Mouse (Mus musculus) liver, adult (tissue): Measurements from ENCODE around the gene Iqgap1.

ENCODE experiments used
- GATA4 ChIP-seq: IDR thresholded peaks from 2 replicates; pipeline ENCODE4 v1.6.1; 2014; ENCODE audit warnings: mild to moderate bottlenecking, low read length; ENCODE audit not compliant: insufficient replicate concordance

The Iqgap1 gene

GRCm38 (mm10) chr7:80688556-80689220, 137.1 kb downstream of the Iqgap1 start, which contains the start of gene Crtc3:
Gene Crtc3 (minus strand): TSS chr7:80688877.
- no peak for TF ChIP-seq GATA4

GRCm38 (mm10) chr7:80687721-80688555, 137.8 kb downstream of the Iqgap1 start:
- TF ChIP-seq GATA4 = no peak

GRCm38 (mm10) chr7:80685639-80686038, 140.1 kb downstream of the Iqgap1 start:
- TF ChIP-seq GATA4 = 0 out of 2 replicates have a peak, but pooled peaks have one; percentile 49

- TF ChIP-seq GATA4 = no peak
Observed at GRCm38 (mm10) chr7:80682630-80683029, 143.1 kb downstream of the Iqgap1 start.

- no peak for TF ChIP-seq GATA4
Observed at GRCm38 (mm10) chr7:80680218-80680847, 145.4 kb downstream of the Iqgap1 start.

GRCm38 (mm10) chr7:80672323-80672722, 153.5 kb downstream of the Iqgap1 start:
- TF ChIP-seq GATA4 = no peak

GRCm38 (mm10) chr7:80670889-80671288, 154.9 kb downstream of the Iqgap1 start:
- no peak for TF ChIP-seq GATA4

GRCm38 (mm10) chr7:80667190-80667589, 158.6 kb downstream of the Iqgap1 start:
- no peak for TF ChIP-seq GATA4

GRCm38 (mm10) chr7:80666198-80666915, 159.4 kb downstream of the Iqgap1 start:
- no peak for TF ChIP-seq GATA4
